Mouse (Mus musculus): ENCODE data around the gene Tbc1d22b. TPM values are rescaled to one million over a fixed set of nuclear protein-coding genes. Genes with fewer than 3 reads are reported as not detected.
A peak's percentile ranks its signal among the peaks of the same experiment; 100 is the strongest.
"Not testable (repeated sequence)": the region's sequence is repeated elsewhere in the genome, so short reads cannot be mapped to it uniquely, and the experiment has no call there.

Gene Tbc1d22b
- total RNA-seq (2015) (21.7 and 24.8 TPM in 2 replicates), total RNA-seq (2017) (9.3 and 11.3 TPM in 2 replicates)

DNA sequence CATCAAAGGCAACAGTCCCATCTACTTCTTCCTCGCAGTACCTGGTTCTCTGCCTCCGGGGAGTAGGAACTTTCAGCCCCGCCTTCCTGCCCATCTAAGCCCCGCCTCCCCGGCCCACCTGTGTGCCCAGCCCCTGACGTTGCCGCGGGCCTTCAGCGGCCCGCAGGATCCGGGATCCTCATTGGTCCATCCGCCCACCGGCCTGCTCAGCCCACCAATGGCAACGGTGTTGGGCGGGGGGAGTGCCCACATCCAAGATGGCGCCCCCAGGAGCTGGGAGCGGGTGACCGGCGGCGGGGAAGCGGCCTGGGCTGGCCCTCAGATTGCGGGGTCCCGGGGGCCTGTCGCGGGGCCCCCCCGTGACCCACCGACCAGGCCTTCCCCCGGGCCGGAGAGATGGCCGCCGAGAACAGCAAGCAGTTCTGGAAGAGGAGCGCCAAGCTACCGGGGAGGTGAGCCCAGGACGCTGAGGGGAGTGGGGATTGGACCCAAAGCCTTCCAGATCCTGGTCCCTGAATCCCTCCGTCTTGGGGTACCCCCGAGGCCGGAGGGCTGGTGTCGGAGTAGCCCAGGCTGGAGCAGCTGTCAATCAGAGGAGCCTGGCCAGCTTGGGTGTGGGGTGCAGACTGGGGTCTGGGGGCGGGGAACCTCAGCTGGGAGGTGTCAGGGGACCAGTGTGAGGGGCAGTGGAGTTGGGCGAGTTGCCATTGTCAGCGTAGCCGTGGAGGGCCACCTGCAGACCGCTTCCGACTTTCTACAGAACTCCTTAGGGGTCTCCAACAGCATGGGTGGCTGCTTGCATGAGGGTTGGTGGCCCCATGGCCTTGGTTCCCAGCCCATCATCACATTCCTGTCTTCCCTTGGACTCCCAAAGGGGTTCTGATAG, at the start of gene Tbc1d22b, which contains the start of gene Gm17657:
Gene Tbc1d22b (plus strand): TSS at position 243 of the 886 bp plus-strand sequence.
Gene Gm17657 (minus strand): TSS at position 96 of the 886 bp plus-strand sequence.
- peak; percentile 99 for ATAC-seq (replicated peaks; ENCODE audit: poor library complexity)

DNA sequence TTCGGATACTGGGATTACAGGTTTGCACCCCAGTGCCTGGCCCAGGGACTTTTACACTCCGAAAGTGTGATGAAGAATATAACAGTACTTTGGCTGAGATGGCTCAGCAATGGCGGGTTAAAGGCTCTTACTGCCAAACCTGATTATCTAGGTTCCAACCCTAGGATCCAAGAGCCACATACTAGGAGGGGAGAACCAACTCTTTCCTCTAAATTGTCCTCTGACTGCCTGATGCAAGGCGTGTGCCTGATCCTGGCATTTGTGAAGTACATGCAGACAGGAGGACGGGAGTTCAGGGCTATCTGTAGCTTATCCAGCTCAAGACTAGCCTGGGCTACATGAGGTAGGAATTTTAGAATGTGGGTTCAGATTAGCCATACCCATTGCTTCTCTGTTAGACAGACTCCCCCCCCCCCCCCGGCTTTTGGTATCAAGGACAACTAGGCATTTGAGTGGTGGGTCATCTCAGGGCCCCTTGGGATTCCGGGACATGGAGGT, 49.3 kb upstream of the Tbc1d22b start:
- ATAC-seq (replicated peaks; ENCODE audit: poor library complexity), result no peak; the same call in 1 of the 2 replicates

DNA sequence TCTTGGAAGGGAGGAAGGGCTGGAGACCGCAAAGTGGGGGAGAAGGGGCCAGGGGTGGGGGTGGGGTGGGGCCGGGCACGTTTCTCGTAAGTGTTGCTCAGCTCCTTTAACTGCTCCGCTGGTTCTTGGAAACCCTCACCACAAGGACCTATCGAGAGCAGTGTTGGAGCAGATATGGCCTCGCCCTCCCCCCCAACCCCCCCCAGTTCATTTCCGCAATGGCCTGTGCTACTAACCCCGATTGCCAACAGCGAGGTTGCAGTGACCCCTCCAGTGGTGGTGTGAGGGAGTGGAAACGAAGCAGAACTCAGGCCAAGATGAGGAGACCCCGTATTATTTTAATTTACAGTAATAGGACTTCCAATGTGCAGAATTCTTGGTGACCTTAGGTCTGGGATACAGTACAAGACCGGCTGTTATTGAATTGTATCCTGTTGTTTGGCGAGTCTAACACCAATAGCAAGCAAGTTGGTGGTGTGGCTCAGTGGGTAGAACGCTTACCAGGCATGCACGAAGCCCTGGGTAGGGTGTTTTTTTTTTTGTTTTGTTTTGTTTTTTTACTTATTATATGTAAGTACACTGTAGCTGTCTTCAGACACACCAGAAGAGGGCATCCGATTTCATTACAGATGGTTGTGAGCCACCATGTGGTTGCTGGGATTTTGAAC, 48.6 kb upstream of the Tbc1d22b start:
- ATAC-seq (replicated peaks; ENCODE audit: poor library complexity), result peak; percentile 64

DNA sequence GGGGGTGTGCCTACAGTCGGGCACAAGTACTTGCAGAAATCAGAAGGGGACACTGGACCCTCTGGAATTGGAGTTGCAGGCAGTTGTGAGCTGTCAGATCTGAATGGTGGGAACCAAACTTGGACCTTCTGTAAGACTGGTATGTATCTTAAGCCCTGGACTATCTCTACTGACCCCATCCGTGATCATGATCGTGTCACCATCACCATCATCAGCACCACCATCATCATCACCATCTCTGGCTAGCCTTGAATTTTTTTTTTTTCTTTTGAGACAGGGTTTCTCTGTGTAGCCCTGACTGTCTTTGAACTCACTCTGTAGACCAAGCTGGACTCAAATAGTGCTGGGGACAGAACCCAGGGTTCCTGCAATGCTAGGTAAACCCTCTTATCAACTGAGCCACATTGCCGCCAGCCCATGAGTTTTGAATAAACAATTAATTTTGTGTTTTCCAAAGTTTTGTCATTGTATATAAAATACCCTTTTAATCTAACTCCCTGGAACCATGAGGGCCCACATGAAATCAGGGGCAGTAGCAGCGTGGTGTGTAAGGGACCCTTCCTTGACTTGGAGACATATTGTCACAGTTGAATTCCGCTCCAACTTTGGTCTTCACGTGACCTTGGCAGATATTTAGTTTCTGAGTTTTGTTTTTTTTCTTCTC, 47.4 kb upstream of the Tbc1d22b start:
- ATAC-seq (replicated peaks; ENCODE audit: poor library complexity), result no peak

DNA sequence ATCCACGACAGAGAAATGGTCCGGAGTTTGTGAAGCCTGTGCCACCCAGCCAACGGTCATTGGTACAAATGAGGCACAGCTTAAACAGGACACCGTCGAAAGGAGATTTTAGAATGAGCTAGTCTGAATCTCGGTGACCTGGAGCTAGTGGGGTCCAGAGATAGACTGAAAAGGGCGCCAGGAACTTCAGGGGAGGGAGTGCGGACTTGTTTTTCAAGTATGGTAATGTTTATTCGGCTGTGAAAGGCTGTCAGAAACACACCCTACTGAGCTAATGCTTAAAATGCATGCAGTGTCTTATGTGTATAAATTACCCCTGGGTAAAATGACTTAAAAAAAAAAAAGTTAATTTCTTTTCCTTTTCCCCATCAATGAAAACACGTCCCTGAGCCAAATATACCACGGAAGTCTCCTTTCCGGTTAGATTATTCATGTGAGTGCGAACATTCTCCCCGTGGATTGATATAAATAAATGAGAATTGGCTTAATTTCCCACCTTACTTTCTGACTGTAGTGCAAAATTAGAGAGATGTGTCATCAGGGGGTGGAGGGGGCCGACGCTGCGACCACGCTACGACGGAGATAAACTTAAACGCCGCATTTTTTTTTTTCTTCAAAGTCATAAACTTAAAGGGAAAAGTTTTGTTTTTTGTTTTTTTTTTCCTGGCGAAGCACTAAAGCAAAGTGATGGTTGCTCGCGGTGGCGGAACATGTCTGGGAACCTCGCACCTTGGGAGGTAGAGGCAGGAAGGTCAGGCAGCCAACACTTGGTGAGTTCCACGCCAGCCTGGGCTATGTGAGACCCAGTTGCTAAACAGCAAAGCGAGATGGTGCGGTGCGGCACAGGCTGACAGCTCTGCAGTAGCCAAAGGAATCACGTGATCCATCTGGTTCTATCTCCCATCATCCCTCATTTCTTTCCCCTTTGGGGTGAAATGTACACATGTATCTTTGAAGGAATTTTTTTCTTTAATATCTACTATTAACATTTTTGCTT, 46.6 kb upstream of the Tbc1d22b start:
- ATAC-seq (replicated peaks; ENCODE audit: poor library complexity), result peak; percentile 14; the same call in 1 of the 2 replicates

DNA sequence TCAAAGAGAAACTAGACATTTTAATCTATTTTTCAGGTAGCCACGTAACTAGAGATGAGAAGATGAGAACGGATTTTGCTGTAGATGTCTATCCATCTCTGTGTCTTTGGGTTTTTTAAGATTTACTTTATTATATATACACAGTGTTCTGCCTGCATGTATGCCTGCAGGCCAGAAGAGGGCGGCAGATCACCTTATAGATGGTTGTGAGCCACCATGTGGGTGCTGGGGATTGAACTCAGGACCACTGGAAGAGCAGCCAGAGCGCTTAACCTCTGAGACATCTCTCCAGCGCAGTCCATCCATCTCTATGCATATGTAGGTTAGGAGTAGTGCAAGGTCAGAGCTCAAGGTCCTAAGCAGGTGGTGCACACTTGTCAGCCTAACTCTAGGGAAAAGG, 45.9 kb upstream of the Tbc1d22b start:
- no peak for ATAC-seq (replicated peaks; ENCODE audit: poor library complexity)

DNA sequence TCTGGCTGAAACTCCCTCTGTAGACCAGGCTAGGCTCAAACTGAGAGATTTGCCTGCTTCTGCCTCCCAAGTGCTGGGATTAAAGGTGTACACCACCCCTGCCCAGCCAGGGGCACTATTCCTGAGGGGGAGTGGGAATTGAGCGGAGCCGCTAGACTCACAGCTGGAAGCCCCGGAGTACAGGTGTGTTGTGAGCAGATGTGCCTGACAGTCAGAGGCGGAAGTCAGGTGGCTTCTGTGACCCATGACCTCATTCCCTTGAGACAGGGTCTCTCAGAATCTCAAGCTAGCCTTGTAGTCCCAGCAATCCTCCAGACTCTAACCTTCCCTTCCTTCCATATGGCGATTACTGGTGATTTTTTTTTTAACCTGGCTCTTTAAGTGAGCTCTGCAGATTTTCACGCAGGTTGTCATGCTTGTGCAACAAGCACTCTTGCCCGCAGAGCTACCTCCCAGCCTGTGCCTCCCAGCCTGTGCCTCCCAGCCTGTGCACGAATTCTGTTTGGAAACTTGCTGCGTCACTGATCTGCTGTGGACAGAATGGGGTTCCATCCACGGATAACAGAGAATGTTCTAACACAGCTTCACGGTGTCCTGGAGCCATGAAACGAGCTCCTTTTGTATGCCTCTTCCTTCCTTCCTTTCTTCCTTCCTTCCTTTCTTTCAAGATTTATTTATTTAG, 40.5 kb upstream of the Tbc1d22b start:
- ATAC-seq (replicated peaks; ENCODE audit: poor library complexity), result peak; percentile 35; the same call in 1 of the 2 replicates

DNA sequence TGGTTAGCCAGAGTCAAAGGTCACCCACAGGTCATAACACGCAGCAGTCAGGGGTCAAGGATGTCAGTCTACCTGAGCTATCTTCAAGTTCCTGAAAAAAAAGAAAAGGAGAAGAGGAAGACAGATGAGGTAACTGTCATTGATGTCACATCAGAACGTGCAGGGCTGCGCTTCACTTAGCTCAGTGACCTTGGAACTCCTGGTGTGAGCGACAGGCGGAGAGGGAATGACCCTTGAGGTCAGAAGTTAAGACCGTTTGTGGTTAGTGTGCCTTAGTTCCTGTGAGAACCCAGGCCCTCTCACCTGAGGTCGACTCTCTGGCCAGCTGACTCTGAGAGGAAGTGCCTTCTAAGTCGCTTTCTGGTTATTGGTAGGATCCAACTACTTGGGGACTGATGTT, 38.9 kb upstream of the Tbc1d22b start:
- peak; percentile 38 for ATAC-seq (replicated peaks; ENCODE audit: poor library complexity)

DNA sequence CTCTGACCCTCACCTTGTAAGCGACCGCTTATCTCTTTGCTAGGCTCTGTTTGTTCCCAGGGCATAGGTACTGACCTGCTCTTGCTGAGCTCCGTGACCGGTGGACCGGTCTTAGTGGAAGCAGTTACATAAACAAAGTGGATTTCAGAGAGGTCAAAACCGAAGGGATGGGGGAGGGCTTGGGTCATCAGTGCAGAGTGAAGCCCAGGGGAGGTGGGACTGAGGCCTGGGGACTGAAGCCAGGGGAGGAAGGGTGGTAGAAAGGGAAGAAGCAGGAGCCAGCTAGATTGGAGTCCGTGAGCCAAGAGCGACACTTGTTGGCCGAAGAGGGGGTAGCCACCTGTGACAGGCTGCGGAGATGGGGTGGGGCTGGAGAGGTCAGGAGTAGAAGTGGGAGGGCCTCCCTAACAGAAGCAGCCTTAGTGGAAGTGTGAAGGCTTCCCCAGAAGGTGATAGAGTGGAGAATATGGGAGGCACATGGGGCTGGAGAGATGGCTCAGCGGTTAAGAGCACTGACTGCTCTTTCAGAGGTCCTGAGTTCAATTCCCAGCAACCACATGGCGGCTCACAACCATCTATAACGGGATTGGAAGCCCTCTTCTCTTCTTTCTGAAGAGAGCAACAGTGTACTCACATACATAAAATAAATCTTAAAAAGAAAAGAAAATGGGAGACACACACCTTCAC, 36.4 kb upstream of the Tbc1d22b start:
- peak; percentile 95 for ATAC-seq (replicated peaks; ENCODE audit: poor library complexity)

DNA sequence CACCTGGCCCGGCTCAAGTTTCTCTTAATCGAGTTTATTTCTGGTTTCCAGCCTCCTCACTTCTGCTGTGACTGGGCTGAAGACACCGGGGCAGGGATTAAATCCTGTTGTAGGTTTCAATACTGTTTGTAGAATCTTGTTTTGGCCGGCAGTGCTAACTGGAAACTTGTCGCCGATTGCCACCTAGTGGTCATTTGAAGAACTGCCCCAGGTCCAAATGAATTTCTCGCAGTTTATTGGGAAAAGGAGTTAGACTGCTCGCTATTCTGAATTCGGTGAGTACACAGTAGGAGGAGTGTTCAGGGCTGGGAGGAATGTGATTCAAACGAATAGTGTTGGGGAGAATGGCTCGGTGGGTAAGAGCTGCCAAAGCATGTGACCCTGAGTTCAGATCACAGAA, 35.1 kb upstream of the Tbc1d22b start:
- ATAC-seq (replicated peaks; ENCODE audit: poor library complexity), result peak; percentile 68

DNA sequence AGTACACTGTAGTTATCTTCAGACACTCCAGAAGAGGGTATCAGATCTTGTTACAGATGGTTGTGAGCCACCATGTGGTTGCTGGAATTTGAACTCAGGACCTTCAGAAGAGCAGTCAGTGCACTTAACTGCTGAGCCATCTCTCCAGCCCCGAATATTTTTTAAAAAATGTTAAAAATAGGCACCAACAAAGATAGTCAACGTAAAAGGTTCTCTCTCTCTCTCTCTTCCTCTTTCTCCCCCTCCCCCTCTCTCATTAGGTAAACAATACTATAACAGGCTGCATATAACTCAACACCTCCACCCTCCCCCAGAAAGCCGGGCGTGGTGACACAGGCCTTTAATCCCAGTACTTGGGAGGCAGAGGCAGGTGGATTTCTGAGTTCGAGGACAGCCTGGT, 30.9 kb upstream of the Tbc1d22b start:
- not testable (repeated sequence) for ATAC-seq (replicated peaks; ENCODE audit: poor library complexity)

DNA sequence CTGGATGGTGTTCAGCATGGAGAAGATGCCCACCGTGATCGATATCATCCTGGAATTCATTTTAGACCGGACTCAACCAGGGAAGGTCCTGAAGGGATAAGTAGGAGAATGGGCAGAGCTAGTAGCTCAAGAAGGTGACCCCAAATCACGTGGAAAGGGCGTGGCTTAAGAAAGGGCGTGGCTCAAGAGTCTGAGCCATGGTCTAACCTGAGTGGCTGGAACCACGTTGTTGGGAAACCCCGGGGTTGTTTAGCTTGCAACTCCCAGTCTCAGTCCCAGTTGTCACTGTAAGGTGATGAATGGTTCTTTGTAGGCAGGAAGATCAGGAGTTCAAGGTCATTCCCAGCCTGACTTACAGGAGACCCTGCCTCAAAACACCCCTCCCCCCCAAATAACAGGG, 29.9 kb upstream of the Tbc1d22b start:
- ATAC-seq (replicated peaks; ENCODE audit: poor library complexity), result no peak

DNA sequence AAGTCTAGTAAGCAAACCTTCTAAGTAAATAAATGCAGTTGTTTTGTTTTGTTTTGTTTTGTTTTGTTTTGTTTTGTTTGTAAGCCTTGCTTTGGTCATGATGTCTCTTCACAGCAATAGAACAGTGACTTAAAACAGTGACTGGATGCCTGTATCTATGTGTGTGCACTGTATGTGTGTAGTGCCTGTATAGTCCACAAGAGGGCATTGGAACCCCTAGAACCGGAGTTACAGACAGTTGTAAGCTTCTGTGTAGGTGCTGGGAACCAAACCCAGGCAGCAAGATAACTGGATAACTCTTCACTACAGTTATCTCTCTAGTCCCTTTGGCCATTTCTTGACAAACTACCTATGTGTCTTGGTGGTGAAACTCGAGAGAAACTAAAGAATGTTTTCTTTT, 24.0 kb upstream of the Tbc1d22b start:
- no peak for ATAC-seq (replicated peaks; ENCODE audit: poor library complexity)

DNA sequence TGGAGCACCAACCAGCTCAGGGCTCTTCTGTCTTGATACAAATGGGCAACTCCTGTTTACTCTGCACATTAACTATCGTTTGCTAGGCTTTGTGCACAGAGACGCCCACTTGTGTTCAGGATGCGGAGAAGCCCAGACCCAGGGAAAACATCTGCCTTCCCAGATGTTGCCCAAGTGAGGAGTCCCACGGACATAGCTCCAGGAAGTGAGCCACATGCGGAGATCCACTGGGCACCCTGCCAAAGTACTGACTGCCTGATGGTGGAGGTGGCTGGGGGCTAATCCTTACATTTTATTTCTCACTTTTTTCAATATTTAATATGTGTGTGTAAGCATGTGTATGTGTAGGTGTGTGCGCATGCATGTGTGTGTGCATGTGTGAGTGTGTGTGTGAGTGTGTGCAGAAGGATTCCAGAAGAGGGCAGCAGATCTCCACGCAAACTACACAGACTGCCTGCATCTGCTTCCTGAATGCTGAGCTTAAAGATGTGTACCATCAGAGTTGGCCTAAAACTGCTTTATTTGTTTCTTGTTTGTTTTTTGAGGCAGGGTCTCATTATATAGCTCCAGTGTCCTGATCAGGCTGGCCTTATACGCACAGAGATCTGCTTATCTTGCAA, 20.9 kb upstream of the Tbc1d22b start:
- ATAC-seq (replicated peaks; ENCODE audit: poor library complexity), result peak; percentile 59; the same call in 1 of the 2 replicates

DNA sequence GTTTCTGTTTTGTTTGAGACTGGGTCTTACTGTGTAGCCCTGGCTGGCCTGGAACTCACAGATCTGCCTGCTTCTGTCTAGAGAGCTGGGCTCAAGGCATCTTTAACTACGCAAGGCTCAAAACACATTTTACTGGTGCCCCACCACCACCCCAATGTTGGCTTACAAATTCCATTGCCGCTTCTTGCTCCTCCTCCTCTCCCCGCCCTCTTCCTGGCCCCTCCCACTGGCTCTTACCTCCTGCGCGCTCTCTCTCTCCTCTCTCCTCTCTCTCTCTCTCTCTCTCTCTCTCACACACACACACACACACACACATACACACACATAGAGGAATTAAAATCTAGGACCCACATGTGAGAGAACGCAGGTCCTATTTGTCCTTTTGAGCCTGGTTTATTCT, 19.1 kb upstream of the Tbc1d22b start:
- no peak for ATAC-seq (replicated peaks; ENCODE audit: poor library complexity)

DNA sequence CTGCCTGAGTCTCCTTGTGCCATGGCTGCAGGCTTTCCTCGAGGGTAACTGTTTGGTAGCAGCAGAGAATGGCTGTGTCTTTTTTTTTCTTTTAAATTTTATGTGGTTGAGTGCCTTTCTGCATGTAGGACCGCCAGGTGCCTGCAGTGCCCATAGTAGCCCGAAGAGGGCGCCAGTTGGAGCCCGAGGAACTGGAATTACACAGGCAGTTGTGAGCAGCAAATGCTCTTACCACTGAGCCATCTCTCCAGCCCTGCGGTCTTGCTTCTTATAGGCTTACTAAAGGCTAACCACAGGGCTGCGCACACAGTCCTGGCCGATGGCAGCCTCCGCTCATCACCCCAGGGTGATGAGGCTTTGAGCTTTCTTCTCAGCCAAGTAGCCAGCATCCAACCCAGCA, 18.3 kb upstream of the Tbc1d22b start:
- ATAC-seq (replicated peaks; ENCODE audit: poor library complexity), result no peak; the same call in 1 of the 2 replicates

DNA sequence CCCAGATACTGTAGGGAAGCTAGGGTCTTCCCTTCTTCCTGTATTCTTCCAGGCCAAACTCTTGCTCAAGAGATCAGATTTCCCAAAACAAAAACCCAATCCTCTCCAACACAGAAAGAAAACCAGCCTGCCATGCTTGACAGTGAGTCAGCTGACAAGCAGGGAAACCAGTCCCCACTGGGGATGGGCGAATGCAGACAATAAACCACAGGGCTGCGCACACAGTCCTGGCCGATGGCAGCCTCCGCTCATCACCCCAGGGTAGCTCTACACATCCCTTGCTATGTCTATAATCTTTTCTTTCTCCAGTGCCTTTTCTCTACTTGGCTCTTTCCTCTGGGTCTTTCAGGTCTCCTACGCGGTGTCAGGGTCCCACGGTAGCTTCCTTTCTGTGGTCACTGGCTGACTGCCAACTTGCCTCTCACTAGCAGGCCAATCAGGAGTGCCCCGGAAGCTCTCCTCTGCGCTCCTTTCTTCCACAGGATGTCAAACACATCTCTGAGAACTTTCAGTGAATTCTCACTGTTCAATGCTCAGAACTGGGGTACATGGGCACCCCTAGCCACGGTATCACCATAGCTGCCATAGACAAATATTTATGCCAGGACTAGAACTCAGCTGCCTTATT, 17.7 kb upstream of the Tbc1d22b start:
- peak; percentile 75 for ATAC-seq (replicated peaks; ENCODE audit: poor library complexity)

DNA sequence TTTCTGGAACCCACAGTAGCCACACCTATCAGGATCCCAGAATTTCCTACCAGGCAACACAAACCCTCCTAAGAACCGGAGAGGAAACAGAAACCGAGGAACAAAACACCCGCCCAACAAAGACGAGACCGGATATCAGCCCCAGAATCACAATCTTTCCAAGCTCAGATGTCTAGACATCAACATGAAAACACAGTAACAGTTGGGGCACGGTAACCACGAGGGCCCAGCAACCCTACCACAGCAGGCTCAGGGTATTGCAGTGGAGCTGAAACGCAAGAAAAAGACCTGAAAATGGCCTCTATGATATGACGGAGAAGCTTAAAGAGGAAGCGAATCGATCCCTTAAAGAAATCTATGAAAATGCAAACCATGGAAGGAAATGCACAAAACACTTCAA, 15.7 kb upstream of the Tbc1d22b start:
- no peak for ATAC-seq (replicated peaks; ENCODE audit: poor library complexity)

Measured in megakaryocyte progenitor cell, adult 5-6 weeks (primary cell).